Mouse (Mus musculus) activated CD4-positive, CD25-positive, alpha-beta regulatory T cell, adult 4 months (primary cell): ENCODE data around the gene Dcun1d3. TPM values are rescaled to one million over a fixed set of nuclear protein-coding genes. Genes with fewer than 3 reads are reported as not detected.

ENCODE experiments used
- ATAC-seq: one replicate; pipeline ENCODE4 v1.8.0; 2017
- polyA plus RNA-seq, 2 experiments: library from polyadenylated mRNA; unstranded; fragments of 100-300 nt; shearing (Covaris generic); gene quantifications; one replicate each; pipeline ENCODE4 v1.2.1; 2017

Dcun1d3 gene
- polyA plus RNA-seq, 2 experiments from 2014 or later = 6.1 to 7.7 TPM

- no peak for ATAC-seq
Measured at GRCm38 (mm10) chr7:119873050-119873449, 23.0 kb downstream of the Dcun1d3 start.

DNA sequence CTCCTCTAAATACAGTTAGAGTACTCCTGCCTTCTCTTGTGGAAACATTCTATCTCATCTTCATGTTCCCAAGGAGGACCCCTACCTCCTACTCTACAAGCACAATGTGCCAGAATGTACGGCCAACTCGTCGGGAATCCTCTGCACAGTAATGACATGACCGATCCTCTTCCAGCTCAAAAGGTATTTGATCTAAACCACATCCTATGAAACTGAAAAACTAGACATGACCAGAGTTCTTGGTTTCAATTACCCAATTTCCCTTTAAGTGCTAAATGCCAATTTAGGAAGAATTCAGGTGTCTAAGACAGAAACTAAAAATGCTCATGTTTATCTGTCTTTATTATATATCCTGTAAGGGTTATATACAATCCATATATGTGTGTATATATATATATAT, 23.9 kb downstream of the Dcun1d3 start:
- peak; percentile 75 for ATAC-seq

- ATAC-seq = no peak
Measured at GRCm38 (mm10) chr7:119866136-119866535, 30.0 kb downstream of the Dcun1d3 start.

DNA sequence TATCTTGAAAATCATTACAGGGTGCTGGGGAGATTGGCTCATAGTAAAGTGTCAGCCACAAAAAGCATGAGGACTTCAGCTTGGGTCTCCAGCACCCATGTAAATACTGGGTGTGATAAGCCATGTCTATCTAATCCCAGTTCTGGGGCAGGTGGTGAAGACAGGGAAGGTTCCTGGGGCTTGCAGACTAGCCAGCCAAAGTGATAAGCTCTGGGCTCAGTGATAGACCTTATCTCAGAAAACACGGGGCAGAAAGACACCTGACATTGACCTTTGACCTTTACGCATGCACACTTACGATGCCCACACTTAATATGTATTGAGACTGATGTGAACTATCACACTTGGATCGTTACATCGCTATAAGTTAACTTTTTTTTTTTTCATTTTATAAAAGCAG, 31.6 kb downstream of the Dcun1d3 start:
- ATAC-seq = no peak

GRCm38 (mm10) chr7:119862167-119862566, 33.9 kb downstream of the Dcun1d3 start:
- ATAC-seq = no peak

DNA sequence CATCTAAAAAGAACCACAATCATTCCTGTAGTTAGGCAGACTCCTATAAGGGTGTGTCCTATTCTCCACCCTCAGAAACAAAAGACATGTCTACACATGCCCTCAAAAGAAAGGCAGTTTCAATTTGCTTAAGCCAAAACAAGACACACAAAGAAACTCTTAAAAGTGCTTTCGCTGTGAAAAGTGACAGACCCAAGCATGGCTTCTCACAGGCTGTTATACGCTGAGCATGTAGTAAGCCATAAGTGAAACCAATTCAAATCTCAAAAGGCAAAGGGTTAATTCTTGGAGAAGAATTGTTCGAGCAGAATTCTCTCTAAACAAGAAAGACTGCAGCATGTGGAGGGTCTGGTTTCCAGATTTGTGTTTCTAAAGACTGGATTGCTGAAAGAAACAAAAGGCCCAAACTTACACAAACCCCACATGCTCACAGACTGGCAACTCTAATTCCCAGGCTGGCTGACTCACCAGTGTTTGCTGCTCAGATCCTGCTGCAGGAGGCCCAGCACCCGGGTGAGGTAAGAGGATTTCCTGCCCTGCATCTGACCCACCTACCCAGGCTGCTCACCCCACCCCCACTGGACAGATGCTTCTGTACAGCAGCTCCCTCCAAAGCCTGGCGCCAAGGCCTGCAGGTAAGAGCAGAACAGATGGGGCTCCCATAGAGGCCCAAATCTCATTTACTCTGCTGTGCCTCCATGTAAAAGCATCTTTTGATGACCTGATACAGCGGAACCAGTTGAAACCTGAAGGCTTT, 34.6 kb downstream of the Dcun1d3 start:
- peak; percentile 86 for ATAC-seq

GRCm38 (mm10) chr7:119860971-119861334, 35.1 kb downstream of the Dcun1d3 start:
- ATAC-seq = no peak

DNA sequence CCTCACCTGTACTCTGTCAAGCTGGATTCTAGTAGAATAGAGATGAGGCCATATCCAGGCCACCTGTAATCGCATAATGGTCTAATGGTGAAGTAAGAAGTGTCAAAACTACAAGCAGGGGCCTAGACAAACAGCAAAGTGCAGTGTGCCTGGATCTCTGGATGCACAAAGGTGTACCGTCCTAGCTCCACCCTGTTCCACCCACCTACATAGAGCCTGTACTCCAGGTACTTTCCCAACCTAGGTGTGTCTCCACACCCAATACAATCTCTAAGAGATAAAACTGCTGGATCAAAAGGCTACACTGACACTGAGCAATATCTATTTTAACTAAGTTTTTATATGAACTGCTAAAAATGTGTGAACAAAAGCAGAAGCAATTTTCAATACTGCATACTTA, 35.5 kb downstream of the Dcun1d3 start:
- peak; percentile 16 for ATAC-seq

DNA sequence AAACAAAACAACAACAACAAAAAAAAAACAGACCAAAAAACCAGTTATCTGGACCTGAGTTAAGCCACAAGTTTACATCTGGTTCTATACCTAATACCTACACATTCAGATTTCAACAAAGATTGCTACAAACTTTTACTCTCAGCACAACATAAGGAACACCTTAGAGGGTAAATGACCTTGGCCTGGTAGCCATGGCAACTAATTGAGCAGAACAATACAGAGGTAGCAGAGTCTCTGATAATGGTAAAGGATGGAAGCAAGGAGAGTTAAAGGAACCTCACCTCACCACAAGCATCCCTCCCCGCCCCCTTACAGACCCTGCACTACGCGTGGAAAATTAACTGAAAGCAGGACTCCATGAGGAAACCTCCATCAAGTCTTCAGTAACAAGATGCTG, 36.0 kb downstream of the Dcun1d3 start:
- ATAC-seq = no peak

- ATAC-seq = no peak
Measured at GRCm38 (mm10) chr7:119859476-119859875, 36.6 kb downstream of the Dcun1d3 start.

GRCm38 (mm10) chr7:119855031-119855430, 41.1 kb downstream of the Dcun1d3 start:
- ATAC-seq = no peak

GRCm38 (mm10) chr7:119854362-119854761, 41.7 kb downstream of the Dcun1d3 start:
- no peak for ATAC-seq

DNA sequence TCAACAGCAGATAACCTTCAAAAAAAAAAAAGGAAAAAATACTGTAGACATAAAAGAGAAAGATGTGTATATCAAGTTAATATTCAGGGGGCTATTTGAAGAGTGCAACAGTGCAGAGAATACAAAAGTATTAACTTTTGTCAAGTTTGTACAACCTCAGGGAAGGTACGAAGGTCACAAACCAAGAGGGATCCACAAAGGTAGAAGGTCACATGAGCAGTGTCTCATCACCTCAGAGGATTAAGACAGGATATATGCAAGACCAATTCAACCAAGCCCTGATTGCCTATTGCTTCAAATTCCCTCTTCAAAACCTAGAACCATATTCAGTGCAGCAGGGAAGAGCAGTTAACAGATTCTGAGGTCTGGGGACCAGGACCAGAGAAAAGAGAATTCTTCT, 42.9 kb downstream of the Dcun1d3 start:
- ATAC-seq = no peak

DNA sequence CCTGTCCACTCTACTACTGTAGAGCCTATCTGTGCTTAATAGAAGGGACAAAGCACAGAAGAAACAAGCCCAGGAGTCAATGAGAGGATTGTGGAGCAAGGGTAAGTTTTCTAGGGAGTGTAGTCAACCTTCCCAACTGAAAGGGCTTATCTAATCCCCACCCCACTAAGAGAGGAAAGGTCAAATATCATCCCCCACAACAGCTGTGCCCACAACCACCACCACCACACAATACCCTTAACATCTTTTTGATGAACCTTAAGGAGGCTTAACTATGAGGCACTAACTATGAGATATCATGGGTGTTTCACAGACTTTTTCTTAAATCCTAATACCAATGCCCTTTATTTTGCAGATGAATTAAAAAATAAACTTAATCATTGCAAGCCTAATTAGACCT, 43.6 kb downstream of the Dcun1d3 start:
- no peak for ATAC-seq

- no peak for ATAC-seq
Measured at GRCm38 (mm10) chr7:119850737-119851136, 45.4 kb downstream of the Dcun1d3 start.

DNA sequence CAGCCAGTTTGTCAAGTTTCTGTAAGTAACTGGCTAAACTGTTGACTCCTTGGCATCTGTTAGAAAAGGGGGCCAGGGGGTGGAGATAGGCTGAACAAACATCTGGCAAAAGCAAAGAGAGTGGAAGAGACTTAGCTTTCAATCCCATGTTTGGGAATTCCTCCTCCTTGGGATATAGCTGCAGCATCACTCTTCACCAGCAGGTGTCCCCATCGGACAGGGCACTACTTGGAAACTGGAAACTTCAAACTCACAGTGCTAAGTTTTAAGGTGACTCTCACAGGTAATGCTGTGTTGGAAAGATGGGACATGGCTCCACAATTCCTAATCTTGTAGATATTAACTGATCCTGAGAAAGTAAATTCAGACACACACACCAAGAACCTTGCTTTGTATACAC, 47.0 kb downstream of the Dcun1d3 start:
- peak; percentile 53 for ATAC-seq

DNA sequence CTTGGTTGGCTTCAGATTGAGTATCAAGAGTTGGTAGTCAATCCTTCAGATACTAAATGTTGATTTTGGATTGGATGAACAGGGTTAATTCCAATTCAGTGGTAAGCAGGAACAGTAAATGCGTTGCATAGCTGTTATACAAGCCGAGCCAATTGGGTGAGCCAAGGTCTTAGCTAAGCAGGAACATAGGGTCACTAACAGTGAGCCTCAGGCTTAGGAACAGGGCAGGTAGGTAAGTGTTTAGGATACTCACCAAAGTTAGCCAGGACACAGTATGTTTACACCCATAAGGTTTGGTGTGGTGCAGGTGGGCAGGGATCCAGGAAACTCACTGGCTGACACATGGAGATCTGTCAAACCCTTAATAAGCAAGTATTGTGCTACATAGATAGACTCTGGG, 48.7 kb downstream of the Dcun1d3 start:
- no peak for ATAC-seq

GRCm38 (mm10) chr7:119845541-119845940, 50.6 kb downstream of the Dcun1d3 start:
- ATAC-seq = no peak

DNA sequence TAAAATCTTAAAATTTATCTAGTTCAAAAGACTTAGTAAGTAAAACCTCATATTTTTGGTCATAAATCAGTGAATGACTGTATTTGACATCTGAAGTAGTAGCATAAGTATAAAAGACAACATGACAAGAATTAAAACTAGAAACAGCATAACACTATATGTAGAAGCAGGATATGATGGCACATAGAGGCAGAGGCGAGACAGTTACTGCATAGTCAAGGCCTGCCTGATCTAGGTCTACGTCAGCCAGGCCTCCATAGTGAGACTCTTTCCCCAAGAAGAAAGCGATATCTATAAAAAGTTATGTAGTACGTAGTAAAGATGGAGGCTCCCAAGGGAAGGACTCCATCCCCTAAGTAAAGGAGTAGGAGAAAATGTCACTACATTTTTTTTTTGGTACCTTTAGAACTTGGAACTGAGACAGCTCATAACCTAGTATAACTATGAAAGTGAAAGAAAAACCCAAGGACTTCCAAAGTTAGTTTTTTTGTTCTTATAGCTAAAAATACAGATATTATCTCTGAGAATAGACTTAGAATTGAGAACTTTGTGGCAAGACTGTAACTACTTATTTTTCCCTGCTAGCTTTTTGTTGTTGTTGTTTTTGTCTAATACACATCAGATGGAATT, 54.2 kb downstream of the Dcun1d3 start:
- ATAC-seq = peak; percentile 62

DNA sequence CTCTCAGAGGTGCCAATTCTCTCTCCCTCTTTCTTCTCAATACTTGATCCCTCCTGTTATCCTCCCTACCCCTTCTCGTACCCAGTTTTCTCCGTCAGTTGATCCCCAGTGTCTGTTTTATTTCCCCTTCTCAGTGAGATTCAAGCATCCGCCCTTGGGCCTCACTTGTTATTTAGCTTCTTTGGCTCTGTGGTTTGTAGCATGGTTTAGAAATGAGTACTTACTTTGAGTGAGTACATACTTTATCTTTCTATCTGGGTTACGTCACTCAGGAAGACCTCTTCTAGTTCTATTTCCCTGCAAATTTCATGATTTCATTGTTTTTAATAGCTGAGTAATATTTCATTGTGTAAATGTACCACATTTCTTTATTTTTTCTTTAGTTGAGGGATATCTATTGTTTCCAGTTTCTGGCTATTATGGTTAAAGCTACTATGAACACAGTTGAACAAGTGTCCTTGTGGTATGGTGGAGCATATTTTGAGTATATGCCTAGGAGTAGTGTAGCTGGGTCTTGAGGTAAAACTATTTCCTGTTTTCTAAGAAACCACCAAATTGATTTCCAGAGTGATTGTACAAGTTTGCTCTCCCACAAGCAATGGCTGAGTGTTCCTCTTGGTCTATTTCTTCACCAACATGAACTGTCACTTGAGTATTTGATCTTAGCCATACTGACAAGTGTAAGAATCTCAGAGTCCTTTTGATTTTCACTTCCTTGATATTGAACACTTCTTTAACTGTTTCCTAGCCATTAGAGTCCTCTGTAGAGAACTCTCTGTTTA, 59.9 kb downstream of the Dcun1d3 start:
- peak; percentile 91 for ATAC-seq

DNA sequence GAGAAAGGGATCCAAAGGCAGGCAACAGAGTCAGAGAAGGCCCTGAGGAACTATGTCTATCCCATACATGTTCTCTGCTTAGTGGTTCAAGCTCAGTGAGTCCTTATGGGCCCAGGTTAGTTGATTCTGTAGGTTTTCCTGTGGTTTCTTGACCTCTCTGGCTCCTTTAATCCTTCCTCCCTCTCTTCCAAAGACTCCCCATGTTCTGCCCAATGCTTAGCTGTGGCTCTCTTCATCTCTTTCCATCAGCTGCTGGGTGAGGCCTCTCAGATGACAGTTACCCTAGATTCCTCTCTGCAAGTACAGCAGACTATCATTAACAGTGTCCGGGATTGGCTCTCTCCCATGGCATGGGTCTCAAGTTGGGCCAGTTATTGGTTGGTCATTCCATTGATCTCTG, 60.7 kb downstream of the Dcun1d3 start:
- no peak for ATAC-seq

DNA sequence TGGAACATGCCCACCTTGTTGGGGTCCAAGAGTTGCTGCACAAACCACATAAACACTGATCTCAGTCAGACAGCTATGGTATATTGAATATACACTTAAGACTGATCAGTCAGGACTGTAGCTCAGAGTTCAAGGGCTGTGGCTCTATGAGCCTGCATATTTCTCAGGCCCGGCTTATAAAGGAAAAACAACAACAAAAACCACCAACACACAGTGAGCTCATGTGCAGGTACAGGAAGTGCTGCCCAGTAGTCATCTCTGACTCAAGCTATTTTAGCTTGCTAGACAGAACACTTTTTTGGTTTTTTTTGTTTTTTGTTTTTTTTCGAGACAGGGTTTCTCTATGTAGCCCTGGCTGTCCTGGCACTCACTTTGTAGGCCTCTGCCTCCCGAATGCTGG, 87.4 kb downstream of the Dcun1d3 start:
- ATAC-seq = peak; percentile 87

- ATAC-seq = no peak
Measured at GRCm38 (mm10) chr7:119807396-119807795, 88.7 kb downstream of the Dcun1d3 start.
